Mouse (Mus musculus): Measurements from ENCODE around the gene Umad1. TPM values are rescaled to one million over a fixed set of nuclear protein-coding genes. Genes with fewer than 3 reads are reported as not detected.

The Umad1 gene
- polyA plus RNA-seq, 1 experiment from 2014 or later = 55.5 TPM

- Histone ChIP-seq H3K9ac (no peak overlapping the region), H3K4me2 (replicated peaks) (no peak overlapping the region), H3K27ac (no peak overlapping the region), H3K4me1 (replicated peaks; ENCODE audit: control insufficient read depth, insufficient read depth, low read length) (no peaks in the 10 kb centered on the region), H3K27me3 (ENCODE audit: control insufficient read depth, insufficient read depth, low read length) (no peaks in the 10 kb centered on the region), H3K4me3 (replicated peaks; ENCODE audit: low read length) (no peak overlapping the region), H3K9me3 (ENCODE audit: control insufficient read depth, low read length) (no peaks in the 10 kb centered on the region), H3K36me3 (replicated peaks; ENCODE audit: control insufficient read depth, insufficient read depth) (no peaks in the 10 kb centered on the region; the same call in 1 of the 2 replicates)
- DNase-seq (ENCODE audit: low spot score) (no peak), ATAC-seq (ENCODE audit: low FRiP score) (no peak)
- 95% methylated on average over 9 of the region's 9 CpGs for WGBS
These were observed 171.6 kb downstream of the Umad1 start for GRCm38 (mm10) chr6:8430610-8431234.

GRCm38 (mm10) chr6:8433179-8433578, 174.1 kb downstream of the Umad1 start:
- Histone ChIP-seq H3K9ac (no peak overlapping the region), H3K27ac (no peak overlapping the region), H3K4me1 (replicated peaks; ENCODE audit: control insufficient read depth, insufficient read depth, low read length) (no peaks in the 10 kb centered on the region), H3K9me3 (ENCODE audit: control insufficient read depth, low read length) (no peaks in the 10 kb centered on the region), H3K4me2 (replicated peaks) (no peak overlapping the region), H3K4me3 (replicated peaks; ENCODE audit: low read length) (no peak overlapping the region), H3K36me3 (replicated peaks; ENCODE audit: control insufficient read depth, insufficient read depth) (no peaks in the 10 kb centered on the region), H3K27me3 (ENCODE audit: control insufficient read depth, insufficient read depth, low read length) (no peaks in the 10 kb centered on the region)
- no peak for DNase-seq (ENCODE audit: low spot score)
- 79% methylated on average over 9 of the region's 9 CpGs for whole genome bisulfite sequencing
- ATAC-seq (ENCODE audit: low FRiP score) = peak; percentile 37; the same call in 1 of the 2 replicates

- Histone ChIP-seq H3K9me3 (ENCODE audit: control insufficient read depth, low read length) (no peaks in the 10 kb centered on the region), H3K4me1 (replicated peaks; ENCODE audit: control insufficient read depth, insufficient read depth, low read length) (no peaks in the 10 kb centered on the region), H3K27me3 (ENCODE audit: control insufficient read depth, insufficient read depth, low read length) (no peaks in the 10 kb centered on the region), H3K4me3 (replicated peaks; ENCODE audit: low read length) (no peak overlapping the region), H3K27ac (no peak overlapping the region), H3K9ac (no peak overlapping the region), H3K4me2 (replicated peaks) (no peak overlapping the region), H3K36me3 (replicated peaks; ENCODE audit: control insufficient read depth, insufficient read depth) (no peaks in the 10 kb centered on the region)
- ATAC-seq (ENCODE audit: low FRiP score) = no peak
- DNase-seq (ENCODE audit: low spot score) = no peak
- 97% methylated on average over 3 of the region's 3 CpGs for WGBS
These were observed 178.8 kb downstream of the Umad1 start for GRCm38 (mm10) chr6:8437937-8438336.

GRCm38 (mm10) chr6:8441814-8442213, 182.7 kb downstream of the Umad1 start:
- Histone ChIP-seq H3K4me3 (replicated peaks; ENCODE audit: low read length) (no peak overlapping the region), H3K27me3 (ENCODE audit: control insufficient read depth, insufficient read depth, low read length) (no peaks in the 10 kb centered on the region), H3K27ac (no peak overlapping the region), H3K4me1 (replicated peaks; ENCODE audit: control insufficient read depth, insufficient read depth, low read length) (no peaks in the 10 kb centered on the region), H3K4me2 (replicated peaks) (no peak overlapping the region), H3K9me3 (ENCODE audit: control insufficient read depth, low read length) (no peaks in the 10 kb centered on the region), H3K9ac (no peak overlapping the region), H3K36me3 (replicated peaks; ENCODE audit: control insufficient read depth, insufficient read depth) (no peaks in the 10 kb centered on the region)
- WGBS = 94% methylated on average over 3 of the region's 3 CpGs
- DNase-seq (ENCODE audit: low spot score) (no peak), ATAC-seq (ENCODE audit: low FRiP score) (no peak)

GRCm38 (mm10) chr6:8446786-8447185, 187.7 kb downstream of the Umad1 start:
- no peaks in the 10 kb centered on the region for H3K9me3 ChIP-seq (ENCODE audit: control insufficient read depth, low read length)
- ATAC-seq (ENCODE audit: low FRiP score) (0 out of 2 replicates have a peak, but pooled peaks have one; percentile 51), DNase-seq (ENCODE audit: low spot score) (no peak)
- WGBS = 32% methylated on average over 5 of the region's 5 CpGs
- no peak overlapping the region for H3K4me3 ChIP-seq (replicated peaks; ENCODE audit: low read length)
- no peaks in the 10 kb centered on the region for H3K4me1 ChIP-seq (replicated peaks; ENCODE audit: control insufficient read depth, insufficient read depth, low read length)
- no peaks in the 10 kb centered on the region for H3K36me3 ChIP-seq (replicated peaks; ENCODE audit: control insufficient read depth, insufficient read depth)
- no peak overlapping the region for H3K4me2 ChIP-seq (replicated peaks)
- no peak overlapping the region for H3K9ac ChIP-seq
- no peaks in the 10 kb centered on the region for H3K27me3 ChIP-seq (ENCODE audit: control insufficient read depth, insufficient read depth, low read length)
- no peak overlapping the region for H3K27ac ChIP-seq

GRCm38 (mm10) chr6:8455599-8455998, 196.5 kb downstream of the Umad1 start:
- Histone ChIP-seq H3K27me3 (ENCODE audit: control insufficient read depth, insufficient read depth, low read length) (no peaks in the 10 kb centered on the region), H3K36me3 (replicated peaks; ENCODE audit: control insufficient read depth, insufficient read depth) (no peaks in the 10 kb centered on the region), H3K9ac (no peak overlapping the region), H3K4me3 (replicated peaks; ENCODE audit: low read length) (no peak overlapping the region), H3K4me2 (replicated peaks) (no peak overlapping the region), H3K4me1 (replicated peaks; ENCODE audit: control insufficient read depth, insufficient read depth, low read length) (no peaks in the 10 kb centered on the region), H3K27ac (no peak overlapping the region), H3K9me3 (ENCODE audit: control insufficient read depth, low read length) (no peaks in the 10 kb centered on the region)
- DNase-seq (ENCODE audit: low spot score) (no peak), ATAC-seq (ENCODE audit: low FRiP score) (no peak)
- WGBS = 77% methylated on average over 5 of the region's 5 CpGs

- no peak overlapping the region for H3K4me2 ChIP-seq (replicated peaks)
- 86% methylated on average over 4 of the region's 4 CpGs for WGBS
- H3K9ac ChIP-seq = no peak overlapping the region
- H3K27ac ChIP-seq = no peak overlapping the region
- H3K4me1 ChIP-seq (replicated peaks; ENCODE audit: control insufficient read depth, insufficient read depth, low read length) = no peaks in the 10 kb centered on the region
- ATAC-seq (ENCODE audit: low FRiP score) = no peak
- H3K27me3 ChIP-seq (ENCODE audit: control insufficient read depth, insufficient read depth, low read length) = no peaks in the 10 kb centered on the region
- H3K9me3 ChIP-seq (ENCODE audit: control insufficient read depth, low read length) = no peaks in the 10 kb centered on the region
- H3K36me3 ChIP-seq (replicated peaks; ENCODE audit: control insufficient read depth, insufficient read depth) = no peaks in the 10 kb centered on the region
- DNase-seq (ENCODE audit: low spot score) = no peak
- no peak overlapping the region for H3K4me3 ChIP-seq (replicated peaks; ENCODE audit: low read length)
These were observed 199.5 kb downstream of the Umad1 start for GRCm38 (mm10) chr6:8458596-8458995.

GRCm38 (mm10) chr6:8462447-8462846, 203.4 kb downstream of the Umad1 start:
- DNase-seq (ENCODE audit: low spot score) = no peak
- Histone ChIP-seq H3K4me2 (replicated peaks) (no peak overlapping the region), H3K4me3 (replicated peaks; ENCODE audit: low read length) (no peak overlapping the region), H3K27ac (no peak overlapping the region), H3K36me3 (replicated peaks; ENCODE audit: control insufficient read depth, insufficient read depth) (no peaks in the 10 kb centered on the region), H3K4me1 (replicated peaks; ENCODE audit: control insufficient read depth, insufficient read depth, low read length) (no peaks in the 10 kb centered on the region), H3K27me3 (ENCODE audit: control insufficient read depth, insufficient read depth, low read length) (no peaks in the 10 kb centered on the region), H3K9me3 (ENCODE audit: control insufficient read depth, low read length) (no peaks in the 10 kb centered on the region), H3K9ac (no peak overlapping the region)
- WGBS = 97% methylated on average over 2 of the region's 2 CpGs
- no peak for ATAC-seq (ENCODE audit: low FRiP score)

GRCm38 (mm10) chr6:8465388-8465787, 206.3 kb downstream of the Umad1 start:
- no peak for ATAC-seq (ENCODE audit: low FRiP score)
- Histone ChIP-seq H3K4me3 (replicated peaks; ENCODE audit: low read length) (no peak overlapping the region), H3K36me3 (replicated peaks; ENCODE audit: control insufficient read depth, insufficient read depth) (no peaks in the 10 kb centered on the region), H3K27me3 (ENCODE audit: control insufficient read depth, insufficient read depth, low read length) (no peaks in the 10 kb centered on the region), H3K4me2 (replicated peaks) (no peak overlapping the region), H3K27ac (no peak overlapping the region), H3K4me1 (replicated peaks; ENCODE audit: control insufficient read depth, insufficient read depth, low read length) (no peaks in the 10 kb centered on the region), H3K9me3 (ENCODE audit: control insufficient read depth, low read length) (no peaks in the 10 kb centered on the region), H3K9ac (no peak overlapping the region)
- no peak for DNase-seq (ENCODE audit: low spot score)
- 89% methylated on average over 1 of the region's 1 CpGs for WGBS

- Histone ChIP-seq H3K4me3 (replicated peaks; ENCODE audit: low read length) (no peak overlapping the region), H3K4me1 (replicated peaks; ENCODE audit: control insufficient read depth, insufficient read depth, low read length) (no peaks in the 10 kb centered on the region), H3K27ac (no peak overlapping the region), H3K4me2 (replicated peaks) (no peak overlapping the region), H3K9ac (no peak overlapping the region), H3K36me3 (replicated peaks; ENCODE audit: control insufficient read depth, insufficient read depth) (no peaks in the 10 kb centered on the region), H3K9me3 (ENCODE audit: control insufficient read depth, low read length) (no peaks in the 10 kb centered on the region), H3K27me3 (ENCODE audit: control insufficient read depth, insufficient read depth, low read length) (no peaks in the 10 kb centered on the region)
- 90% methylated on average over 5 of the region's 5 CpGs for WGBS
- no peak for ATAC-seq (ENCODE audit: low FRiP score)
- DNase-seq (ENCODE audit: low spot score) = no peak
These were observed 206.9 kb downstream of the Umad1 start for GRCm38 (mm10) chr6:8465985-8466384.
